Mouse (Mus musculus): ENCODE measurements at regions not wholly inside any gene's neighbourhood (a gene's known extent, or its start where the extent isn't known, plus 50 kb on each side); places are given as distances from the start of the nearest gene placed in this dataset.

DNA sequence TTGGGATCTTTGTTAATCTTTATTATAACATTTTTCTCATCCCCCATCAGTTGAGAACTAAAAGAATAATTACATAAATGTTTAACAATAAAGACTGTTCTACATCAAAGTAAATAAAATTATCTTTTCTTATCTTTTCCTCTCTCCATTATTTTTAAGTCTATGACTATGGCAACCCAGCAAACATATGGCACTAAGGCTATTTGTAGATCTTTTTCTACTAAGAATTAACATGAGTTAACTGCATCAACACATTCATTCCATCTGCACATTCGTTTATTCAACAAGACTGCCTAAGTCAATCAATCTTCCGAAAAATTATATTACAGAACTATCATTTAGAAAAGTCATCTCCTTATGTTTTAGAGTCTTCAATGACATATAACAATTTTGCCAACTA, 300.1 kb downstream of the Lipi start:
- H3K4me3 ChIP-seq (replicated peaks; ENCODE audit: low read depth, low read length), result no peak overlapping the region
- no peaks in the 10 kb centered on the region for H3K27me3 ChIP-seq (ENCODE audit: control insufficient read depth, insufficient read depth, low read length)
- H3K36me3 ChIP-seq (ENCODE audit: control insufficient read depth, insufficient read depth, low read length), result no peaks in the 10 kb centered on the region
- no peak for ATAC-seq (ENCODE audit: low FRiP score, low TSS enrichment)
- WGBS, result 87% methylated on average over 2 of the region's 2 CpGs
- no peak overlapping the region for H3K9ac ChIP-seq (replicated peaks; ENCODE audit: low read length)
- H3K4me1 ChIP-seq (ENCODE audit: control insufficient read depth, insufficient read depth, low read length), result no peaks in the 10 kb centered on the region
- H3K9me3 ChIP-seq (ENCODE audit: control insufficient read depth, low read length), result no peaks in the 10 kb centered on the region
- no peak for DNase-seq
- H3K27ac ChIP-seq (replicated peaks; ENCODE audit: low read depth, low read length), result no peak overlapping the region
- no peak overlapping the region for H3K4me2 ChIP-seq (ENCODE audit: low read length)

DNA sequence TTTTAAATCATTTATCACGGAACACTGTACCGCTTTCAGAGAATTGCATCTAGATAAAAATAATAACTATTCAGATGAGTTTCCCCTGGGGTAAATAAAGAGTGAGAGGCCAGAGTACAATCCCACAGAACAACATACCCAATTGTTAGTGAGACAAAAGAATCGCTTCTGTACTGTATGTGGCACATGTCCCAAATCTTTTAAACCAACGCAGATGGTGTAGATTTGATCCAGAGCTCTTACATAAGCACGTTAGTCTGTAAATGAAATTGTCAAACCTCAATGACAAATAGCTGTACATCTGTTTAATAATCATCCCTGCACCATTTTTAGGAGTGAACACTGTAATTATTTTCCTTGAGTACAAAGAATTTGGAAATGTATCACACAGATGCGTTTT, 322.0 kb downstream of the Lipi start:
- Histone ChIP-seq H3K27me3 (ENCODE audit: control insufficient read depth, insufficient read depth, low read length) (no peaks in the 10 kb centered on the region), H3K4me2 (ENCODE audit: low read length) (no peak overlapping the region), H3K4me3 (replicated peaks; ENCODE audit: low read depth, low read length) (no peak overlapping the region), H3K27ac (replicated peaks; ENCODE audit: low read depth, low read length) (no peak overlapping the region), H3K36me3 (ENCODE audit: control insufficient read depth, insufficient read depth, low read length) (no peaks in the 10 kb centered on the region), H3K9me3 (ENCODE audit: control insufficient read depth, low read length) (no peaks in the 10 kb centered on the region), H3K9ac (replicated peaks; ENCODE audit: low read length) (no peak overlapping the region), H3K4me1 (ENCODE audit: control insufficient read depth, insufficient read depth, low read length) (no peaks in the 10 kb centered on the region)
- ATAC-seq (ENCODE audit: low FRiP score, low TSS enrichment), result no peak
- 72% methylated on average over 6 of the region's 6 CpGs for WGBS
- no peak for DNase-seq

DNA sequence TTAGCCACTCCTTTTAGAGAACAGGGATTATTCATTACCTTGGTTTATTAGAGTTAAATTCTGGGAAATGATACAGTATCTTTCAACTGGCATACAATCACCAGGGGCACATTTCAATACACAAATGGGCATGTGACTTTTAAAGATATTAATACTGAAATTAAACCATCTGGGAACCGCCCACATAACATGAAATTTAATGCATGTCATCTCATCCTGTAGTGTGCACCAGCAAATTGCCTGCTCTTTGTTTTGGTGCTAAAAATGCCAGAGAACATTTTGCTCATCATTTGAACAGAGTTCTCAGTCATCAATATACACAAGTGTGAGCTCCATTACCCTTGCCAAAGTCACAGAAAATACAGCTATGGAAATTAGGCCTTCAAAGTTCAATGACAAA, 330.9 kb downstream of the Lipi start:
- Histone ChIP-seq H3K27ac (replicated peaks; ENCODE audit: low read depth, low read length) (no peak overlapping the region), H3K4me2 (ENCODE audit: low read length) (no peak overlapping the region), H3K27me3 (ENCODE audit: control insufficient read depth, insufficient read depth, low read length) (no peaks in the 10 kb centered on the region), H3K4me1 (ENCODE audit: control insufficient read depth, insufficient read depth, low read length) (no peaks in the 10 kb centered on the region), H3K9me3 (ENCODE audit: control insufficient read depth, low read length) (no peaks in the 10 kb centered on the region), H3K4me3 (replicated peaks; ENCODE audit: low read depth, low read length) (no peak overlapping the region), H3K9ac (replicated peaks; ENCODE audit: low read length) (no peak overlapping the region), H3K36me3 (ENCODE audit: control insufficient read depth, insufficient read depth, low read length) (no peaks in the 10 kb centered on the region)
- ATAC-seq (ENCODE audit: low FRiP score, low TSS enrichment), result no peak
- no peak for DNase-seq
- 96% methylated on average over 1 of the region's 1 CpGs for WGBS

DNA sequence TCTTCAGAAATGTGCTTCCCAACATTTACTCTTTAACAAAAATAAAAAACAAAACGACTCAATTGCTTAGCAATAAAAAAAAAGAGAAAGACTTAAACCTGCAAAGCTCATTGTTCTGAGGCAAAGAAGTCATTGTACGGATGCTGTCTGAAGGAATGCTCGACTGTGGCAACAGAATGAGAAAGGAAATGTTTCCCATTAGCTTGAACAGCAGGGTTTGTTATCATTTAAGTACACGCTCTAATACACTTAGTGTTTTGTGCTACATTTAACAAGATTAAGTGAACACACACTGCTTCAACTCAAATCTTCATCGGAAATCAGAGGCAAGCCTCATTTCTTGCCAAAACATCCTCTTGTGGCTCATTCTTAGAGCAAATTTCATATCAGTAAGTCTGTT, 336.7 kb downstream of the Lipi start:
- Histone ChIP-seq H3K4me2 (ENCODE audit: low read length) (no peak overlapping the region), H3K4me3 (replicated peaks; ENCODE audit: low read depth, low read length) (no peak overlapping the region), H3K36me3 (ENCODE audit: control insufficient read depth, insufficient read depth, low read length) (no peaks in the 10 kb centered on the region), H3K4me1 (ENCODE audit: control insufficient read depth, insufficient read depth, low read length) (no peaks in the 10 kb centered on the region), H3K27ac (replicated peaks; ENCODE audit: low read depth, low read length) (no peak overlapping the region), H3K27me3 (ENCODE audit: control insufficient read depth, insufficient read depth, low read length) (no peaks in the 10 kb centered on the region), H3K9ac (replicated peaks; ENCODE audit: low read length) (no peak overlapping the region), H3K9me3 (ENCODE audit: control insufficient read depth, low read length) (no peaks in the 10 kb centered on the region)
- no peak for ATAC-seq (ENCODE audit: low FRiP score, low TSS enrichment)
- DNase-seq, result no peak
- WGBS, result 18% methylated on average over 5 of the region's 5 CpGs

DNA sequence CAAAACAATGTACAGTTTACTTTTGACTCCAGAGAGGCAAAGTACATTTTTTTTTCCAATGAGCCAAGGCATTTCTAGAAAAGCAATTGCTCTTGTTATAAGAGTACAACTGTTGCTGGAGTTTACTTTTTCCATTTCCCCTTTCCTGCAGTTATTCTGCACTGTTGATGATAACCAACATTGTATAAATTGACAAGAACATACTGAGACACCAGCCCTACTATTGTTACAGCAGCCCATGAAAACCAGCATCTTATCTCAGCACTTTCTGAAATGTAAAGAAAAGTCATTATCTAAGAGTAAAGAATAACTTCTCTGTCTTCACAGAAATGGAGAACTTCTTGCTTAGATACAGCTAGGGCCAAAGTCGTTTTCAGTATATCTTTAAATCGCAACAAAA, 345.5 kb downstream of the Lipi start:
- H3K4me3 ChIP-seq (replicated peaks; ENCODE audit: low read depth, low read length), result no peak overlapping the region
- H3K4me2 ChIP-seq (ENCODE audit: low read length), result no peak overlapping the region
- H3K9ac ChIP-seq (replicated peaks; ENCODE audit: low read length), result no peak overlapping the region
- H3K27ac ChIP-seq (replicated peaks; ENCODE audit: low read depth, low read length), result no peak overlapping the region
- no peaks in the 10 kb centered on the region for H3K36me3 ChIP-seq (ENCODE audit: control insufficient read depth, insufficient read depth, low read length)
- WGBS, result 91% methylated on average over 2 of the region's 2 CpGs
- DNase-seq (no peak), ATAC-seq (ENCODE audit: low FRiP score, low TSS enrichment) (no peak)
- H3K27me3 ChIP-seq (ENCODE audit: control insufficient read depth, insufficient read depth, low read length), result no peaks in the 10 kb centered on the region
- no peaks in the 10 kb centered on the region for H3K9me3 ChIP-seq (ENCODE audit: control insufficient read depth, low read length)
- no peaks in the 10 kb centered on the region for H3K4me1 ChIP-seq (ENCODE audit: control insufficient read depth, insufficient read depth, low read length)

DNA sequence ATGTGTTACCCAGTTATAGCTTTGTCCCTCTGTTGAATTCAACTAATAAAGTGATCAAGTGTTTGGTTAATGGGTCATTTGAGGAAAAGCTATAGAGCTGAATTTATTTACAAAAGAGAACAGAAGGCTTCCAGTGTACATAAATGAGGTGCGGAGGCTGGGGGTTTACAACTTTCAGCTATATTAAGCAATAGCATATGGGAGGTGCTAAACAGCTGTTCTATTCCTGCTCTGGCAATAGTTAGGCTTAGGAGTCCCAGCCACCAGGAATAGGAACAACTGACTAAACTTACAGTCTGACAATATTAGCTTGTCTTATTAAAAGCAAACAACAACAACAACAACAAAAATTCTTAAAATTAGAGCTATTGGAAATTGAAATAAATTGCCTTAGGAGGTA, 353.7 kb downstream of the Lipi start:
- H3K36me3 ChIP-seq (ENCODE audit: control insufficient read depth, insufficient read depth, low read length), result no peaks in the 10 kb centered on the region
- H3K4me2 ChIP-seq (ENCODE audit: low read length), result no peak overlapping the region
- H3K9me3 ChIP-seq (ENCODE audit: control insufficient read depth, low read length), result no peaks in the 10 kb centered on the region
- H3K27ac ChIP-seq (replicated peaks; ENCODE audit: low read depth, low read length), result no peak overlapping the region
- no peaks in the 10 kb centered on the region for H3K27me3 ChIP-seq (ENCODE audit: control insufficient read depth, insufficient read depth, low read length)
- H3K9ac ChIP-seq (replicated peaks; ENCODE audit: low read length), result no peak overlapping the region
- no peak overlapping the region for H3K4me3 ChIP-seq (replicated peaks; ENCODE audit: low read depth, low read length)
- DNase-seq, result no peak
- no peaks in the 10 kb centered on the region for H3K4me1 ChIP-seq (ENCODE audit: control insufficient read depth, insufficient read depth, low read length)
- WGBS, result 89% methylated on average over 1 of the region's 1 CpGs
- ATAC-seq (ENCODE audit: low FRiP score, low TSS enrichment), result no peak

DNA sequence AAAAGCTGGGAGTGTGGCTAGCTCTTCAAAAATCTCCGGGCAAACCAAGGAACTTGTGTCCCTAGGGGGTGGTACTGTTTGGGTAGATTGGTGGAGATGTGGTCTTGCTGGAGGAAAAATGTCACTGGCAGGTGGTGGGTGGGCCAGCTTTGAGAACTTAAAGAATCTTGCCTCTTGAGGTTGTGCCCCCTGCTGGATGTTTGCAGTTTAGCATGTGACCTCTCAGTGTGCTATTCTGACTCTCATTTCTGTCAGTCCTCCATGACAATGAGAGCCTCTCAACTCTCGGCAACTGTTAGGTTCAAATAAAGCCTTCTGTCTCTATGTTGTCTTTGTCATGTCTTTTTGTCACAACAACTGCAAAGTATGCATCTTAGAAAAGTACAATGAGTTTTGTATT, 392.5 kb downstream of the Lipi start:
- Histone ChIP-seq H3K4me1 (ENCODE audit: control insufficient read depth, insufficient read depth, low read length) (no peaks in the 10 kb centered on the region), H3K4me2 (ENCODE audit: low read length) (no peak overlapping the region), H3K4me3 (replicated peaks; ENCODE audit: low read depth, low read length) (no peak overlapping the region), H3K9me3 (ENCODE audit: control insufficient read depth, low read length) (no peaks in the 10 kb centered on the region), H3K36me3 (ENCODE audit: control insufficient read depth, insufficient read depth, low read length) (no peaks in the 10 kb centered on the region), H3K27ac (replicated peaks; ENCODE audit: low read depth, low read length) (no peak overlapping the region), H3K9ac (replicated peaks; ENCODE audit: low read length) (no peak overlapping the region), H3K27me3 (ENCODE audit: control insufficient read depth, insufficient read depth, low read length) (no peaks in the 10 kb centered on the region)
- DNase-seq (no peak), ATAC-seq (ENCODE audit: low FRiP score, low TSS enrichment) (no peak)
- WGBS, result 71% methylated on average over 2 of the region's 2 CpGs

DNA sequence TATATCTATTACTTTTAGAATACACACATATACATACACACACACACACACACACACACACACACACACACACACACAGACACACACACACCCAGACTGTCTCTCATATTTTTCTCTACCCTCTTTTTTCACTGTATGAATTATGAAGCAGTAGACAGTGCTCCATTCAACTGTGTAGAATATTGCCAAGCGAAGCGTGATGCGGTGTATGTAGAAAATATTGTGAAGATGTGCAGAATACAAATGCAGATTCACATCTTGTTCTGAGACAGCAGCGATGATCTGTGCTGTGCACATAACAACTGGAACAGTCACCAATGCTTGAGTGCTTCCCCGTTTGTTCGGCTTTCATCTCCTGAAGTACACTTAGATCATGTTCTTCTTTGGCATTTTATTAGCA, 395.5 kb downstream of the Lipi start:
- Histone ChIP-seq H3K4me1 (ENCODE audit: control insufficient read depth, insufficient read depth, low read length) (no peaks in the 10 kb centered on the region), H3K4me3 (replicated peaks; ENCODE audit: low read depth, low read length) (no peak overlapping the region), H3K9me3 (ENCODE audit: control insufficient read depth, low read length) (no peaks in the 10 kb centered on the region), H3K27me3 (ENCODE audit: control insufficient read depth, insufficient read depth, low read length) (no peaks in the 10 kb centered on the region), H3K27ac (replicated peaks; ENCODE audit: low read depth, low read length) (no peak overlapping the region), H3K9ac (replicated peaks; ENCODE audit: low read length) (no peak overlapping the region), H3K4me2 (ENCODE audit: low read length) (no peak overlapping the region), H3K36me3 (ENCODE audit: control insufficient read depth, insufficient read depth, low read length) (no peaks in the 10 kb centered on the region)
- WGBS, result 87% methylated on average over 6 of the region's 6 CpGs
- no peak for DNase-seq
- ATAC-seq (ENCODE audit: low FRiP score, low TSS enrichment), result no peak

DNA sequence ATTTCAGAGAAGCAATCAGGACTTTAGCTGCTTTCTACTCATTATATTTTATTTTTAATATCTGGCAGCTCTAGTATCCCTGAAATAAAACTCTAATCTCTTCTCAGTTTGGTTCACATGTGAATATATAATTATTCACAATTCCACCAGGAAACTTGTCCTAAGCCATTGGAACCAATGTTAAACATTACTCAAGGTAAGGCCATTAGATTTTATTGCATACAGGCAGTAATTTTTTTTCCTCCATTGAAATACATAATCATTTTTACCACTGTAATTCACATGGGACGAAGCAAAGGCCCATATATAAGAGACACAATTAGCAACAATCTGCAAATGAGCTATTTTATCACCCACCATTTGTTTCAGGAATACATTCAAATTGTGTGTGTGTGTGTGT, 419.8 kb downstream of the Lipi start:
- Histone ChIP-seq H3K27me3 (ENCODE audit: control insufficient read depth, insufficient read depth, low read length) (no peaks in the 10 kb centered on the region), H3K9ac (replicated peaks; ENCODE audit: low read length) (no peak overlapping the region), H3K4me1 (ENCODE audit: control insufficient read depth, insufficient read depth, low read length) (no peaks in the 10 kb centered on the region), H3K4me3 (replicated peaks; ENCODE audit: low read depth, low read length) (no peak overlapping the region), H3K4me2 (ENCODE audit: low read length) (no peak overlapping the region), H3K27ac (replicated peaks; ENCODE audit: low read depth, low read length) (no peak overlapping the region), H3K36me3 (ENCODE audit: control insufficient read depth, insufficient read depth, low read length) (no peaks in the 10 kb centered on the region), H3K9me3 (ENCODE audit: control insufficient read depth, low read length) (no peaks in the 10 kb centered on the region)
- WGBS, result 93% methylated on average over 1 of the region's 1 CpGs
- DNase-seq, result no peak
- ATAC-seq (ENCODE audit: low FRiP score, low TSS enrichment), result no peak

Measured in midbrain, embryonic 14.5 days (tissue).